Mouse (Mus musculus): ENCODE measurements around the gene Ccdc88a. TPM values are rescaled to one million over a fixed set of nuclear protein-coding genes. Genes with fewer than 3 reads are reported as not detected.

The Ccdc88a gene
- polyA plus RNA-seq, 1 experiment from 2014 or later, result 85.4 TPM

- Histone ChIP-seq H3K27ac (ENCODE audit: low read length) (no peak overlapping the region), H3K36me3 (ENCODE audit: control insufficient read depth, insufficient read depth) (peaks cover 2% of the 10 kb centered on the region; the same call in 1 of the 2 replicates), H3K9ac (replicated peaks; ENCODE audit: low read depth, low read length) (no peak overlapping the region), H3K27me3 (replicated peaks; ENCODE audit: control insufficient read depth, insufficient read depth, low read length) (no peaks in the 10 kb centered on the region), H3K4me3 (replicated peaks; ENCODE audit: low read length) (no peak overlapping the region), H3K4me2 (ENCODE audit: low read length) (no peak overlapping the region), H3K4me1 (replicated peaks; ENCODE audit: control insufficient read depth, insufficient read depth, low read length) (no peaks in the 10 kb centered on the region), H3K9me3 (ENCODE audit: control insufficient read depth, low read length) (no peaks in the 10 kb centered on the region)
- no peak for ATAC-seq
- 94% methylated on average over 3 of the region's 3 CpGs for WGBS
Observed at GRCm38 (mm10) chr11:29423496-29423895, 50.0 kb downstream of the Ccdc88a start.

GRCm38 (mm10) chr11:29428774-29429173, 55.3 kb downstream of the Ccdc88a start:
- Histone ChIP-seq H3K9me3 (ENCODE audit: control insufficient read depth, low read length) (0 out of 2 replicates have a peak, but pooled peaks cover 2% of the 10 kb centered on the region), H3K4me3 (replicated peaks; ENCODE audit: low read length) (no peak overlapping the region), H3K4me2 (ENCODE audit: low read length) (no peak overlapping the region), H3K27ac (ENCODE audit: low read length) (no peak overlapping the region), H3K27me3 (replicated peaks; ENCODE audit: control insufficient read depth, insufficient read depth, low read length) (no peaks in the 10 kb centered on the region), H3K4me1 (replicated peaks; ENCODE audit: control insufficient read depth, insufficient read depth, low read length) (no peaks in the 10 kb centered on the region), H3K9ac (replicated peaks; ENCODE audit: low read depth, low read length) (no peak overlapping the region), H3K36me3 (ENCODE audit: control insufficient read depth, insufficient read depth) (peaks cover 17% of the 10 kb centered on the region)
- ATAC-seq, result peak; percentile 64; the same call in 1 of the 2 replicates
- 57% methylated on average over 3 of the region's 3 CpGs for WGBS

- peaks cover 15% of the 10 kb centered on the region for H3K36me3 ChIP-seq (ENCODE audit: control insufficient read depth, insufficient read depth)
- H3K9ac ChIP-seq (replicated peaks; ENCODE audit: low read depth, low read length), result no peak overlapping the region
- H3K9me3 ChIP-seq (ENCODE audit: control insufficient read depth, low read length), result 0 out of 2 replicates have a peak, but pooled peaks cover 2% of the 10 kb centered on the region
- no peak for ATAC-seq
- H3K4me2 ChIP-seq (ENCODE audit: low read length), result no peak overlapping the region
- no peaks in the 10 kb centered on the region for H3K27me3 ChIP-seq (replicated peaks; ENCODE audit: control insufficient read depth, insufficient read depth, low read length)
- H3K4me3 ChIP-seq (replicated peaks; ENCODE audit: low read length), result no peak overlapping the region
- H3K27ac ChIP-seq (ENCODE audit: low read length), result no peak overlapping the region
- H3K4me1 ChIP-seq (replicated peaks; ENCODE audit: control insufficient read depth, insufficient read depth, low read length), result no peaks in the 10 kb centered on the region
- 96% methylated on average over 1 of the region's 1 CpGs for WGBS
Observed at GRCm38 (mm10) chr11:29431011-29431410, 57.6 kb downstream of the Ccdc88a start.

- H3K27me3 ChIP-seq (replicated peaks; ENCODE audit: control insufficient read depth, insufficient read depth, low read length), result no peaks in the 10 kb centered on the region
- H3K4me3 ChIP-seq (replicated peaks; ENCODE audit: low read length), result no peak overlapping the region
- H3K9me3 ChIP-seq (ENCODE audit: control insufficient read depth, low read length), result no peaks in the 10 kb centered on the region
- H3K36me3 ChIP-seq (ENCODE audit: control insufficient read depth, insufficient read depth), result peaks cover 10% of the 10 kb centered on the region
- no peak overlapping the region for H3K27ac ChIP-seq (ENCODE audit: low read length)
- peak; percentile 95 for ATAC-seq
- no peak overlapping the region for H3K4me2 ChIP-seq (ENCODE audit: low read length)
- H3K9ac ChIP-seq (replicated peaks; ENCODE audit: low read depth, low read length), result no peak overlapping the region
- WGBS, result 55% methylated on average over 2 of the region's 2 CpGs
- H3K4me1 ChIP-seq (replicated peaks; ENCODE audit: control insufficient read depth, insufficient read depth, low read length), result no peaks in the 10 kb centered on the region
Observed at GRCm38 (mm10) chr11:29448741-29449140, 75.3 kb downstream of the Ccdc88a start.

- no peaks in the 10 kb centered on the region for H3K27me3 ChIP-seq (replicated peaks; ENCODE audit: control insufficient read depth, insufficient read depth, low read length)
- H3K27ac ChIP-seq (ENCODE audit: low read length), result no peak overlapping the region
- no peak for ATAC-seq
- no peak overlapping the region for H3K9ac ChIP-seq (replicated peaks; ENCODE audit: low read depth, low read length)
- H3K4me2 ChIP-seq (ENCODE audit: low read length), result no peak overlapping the region
- no peaks in the 10 kb centered on the region for H3K9me3 ChIP-seq (ENCODE audit: control insufficient read depth, low read length)
- H3K36me3 ChIP-seq (ENCODE audit: control insufficient read depth, insufficient read depth), result peaks cover 21% of the 10 kb centered on the region
- H3K4me3 ChIP-seq (replicated peaks; ENCODE audit: low read length), result no peak overlapping the region
- no peaks in the 10 kb centered on the region for H3K4me1 ChIP-seq (replicated peaks; ENCODE audit: control insufficient read depth, insufficient read depth, low read length)
Observed at GRCm38 (mm10) chr11:29474676-29475075, 101.2 kb downstream of the Ccdc88a start.

- no peak overlapping the region for H3K4me3 ChIP-seq (replicated peaks; ENCODE audit: low read length)
- H3K4me2 ChIP-seq (ENCODE audit: low read length), result no peak overlapping the region
- ATAC-seq, result no peak
- no peaks in the 10 kb centered on the region for H3K9me3 ChIP-seq (ENCODE audit: control insufficient read depth, low read length)
- peaks cover 11% of the 10 kb centered on the region for H3K36me3 ChIP-seq (ENCODE audit: control insufficient read depth, insufficient read depth)
- H3K4me1 ChIP-seq (replicated peaks; ENCODE audit: control insufficient read depth, insufficient read depth, low read length), result no peaks in the 10 kb centered on the region
- H3K27ac ChIP-seq (ENCODE audit: low read length), result no peak overlapping the region
- H3K9ac ChIP-seq (replicated peaks; ENCODE audit: low read depth, low read length), result no peak overlapping the region
- WGBS, result 93% methylated on average over 1 of the region's 1 CpGs
- H3K27me3 ChIP-seq (replicated peaks; ENCODE audit: control insufficient read depth, insufficient read depth, low read length), result no peaks in the 10 kb centered on the region
Observed at GRCm38 (mm10) chr11:29493135-29493534, 119.7 kb downstream of the Ccdc88a start.

- Histone ChIP-seq H3K9ac (replicated peaks; ENCODE audit: low read depth, low read length) (no peak overlapping the region), H3K27ac (ENCODE audit: low read length) (no peak overlapping the region), H3K9me3 (ENCODE audit: control insufficient read depth, low read length) (no peaks in the 10 kb centered on the region), H3K4me1 (replicated peaks; ENCODE audit: control insufficient read depth, insufficient read depth, low read length) (no peaks in the 10 kb centered on the region), H3K36me3 (ENCODE audit: control insufficient read depth, insufficient read depth) (peaks cover 23% of the 10 kb centered on the region), H3K4me2 (ENCODE audit: low read length) (no peak overlapping the region), H3K27me3 (replicated peaks; ENCODE audit: control insufficient read depth, insufficient read depth, low read length) (no peaks in the 10 kb centered on the region), H3K4me3 (replicated peaks; ENCODE audit: low read length) (no peak overlapping the region)
- no peak for ATAC-seq
- WGBS, result 95% methylated on average over 3 of the region's 3 CpGs
Observed at GRCm38 (mm10) chr11:29496962-29497361, 123.5 kb downstream of the Ccdc88a start.

- Histone ChIP-seq H3K27me3 (replicated peaks; ENCODE audit: control insufficient read depth, insufficient read depth, low read length) (no peaks in the 10 kb centered on the region), H3K27ac (ENCODE audit: low read length) (no peak overlapping the region), H3K36me3 (ENCODE audit: control insufficient read depth, insufficient read depth) (peaks cover 34% of the 10 kb centered on the region), H3K4me2 (ENCODE audit: low read length) (no peak overlapping the region), H3K9ac (replicated peaks; ENCODE audit: low read depth, low read length) (no peak overlapping the region), H3K9me3 (ENCODE audit: control insufficient read depth, low read length) (no peaks in the 10 kb centered on the region), H3K4me3 (replicated peaks; ENCODE audit: low read length) (no peak overlapping the region), H3K4me1 (replicated peaks; ENCODE audit: control insufficient read depth, insufficient read depth, low read length) (no peaks in the 10 kb centered on the region)
- no peak for ATAC-seq
- 93% methylated on average over 10 of the region's 10 CpGs for WGBS
Observed at GRCm38 (mm10) chr11:29503948-29504893, 130.8 kb downstream of the Ccdc88a start.

- H3K36me3 ChIP-seq (ENCODE audit: control insufficient read depth, insufficient read depth), result peaks cover 31% of the 10 kb centered on the region
- no peaks in the 10 kb centered on the region for H3K9me3 ChIP-seq (ENCODE audit: control insufficient read depth, low read length)
- no peaks in the 10 kb centered on the region for H3K27me3 ChIP-seq (replicated peaks; ENCODE audit: control insufficient read depth, insufficient read depth, low read length)
- H3K9ac ChIP-seq (replicated peaks; ENCODE audit: low read depth, low read length), result no peak overlapping the region
- no peak overlapping the region for H3K4me2 ChIP-seq (ENCODE audit: low read length)
- no peaks in the 10 kb centered on the region for H3K4me1 ChIP-seq (replicated peaks; ENCODE audit: control insufficient read depth, insufficient read depth, low read length)
- H3K27ac ChIP-seq (ENCODE audit: low read length), result no peak overlapping the region
- WGBS, result 96% methylated on average over 2 of the region's 2 CpGs
- no peak for ATAC-seq
- no peak overlapping the region for H3K4me3 ChIP-seq (replicated peaks; ENCODE audit: low read length)
Observed at GRCm38 (mm10) chr11:29504899-29505625, 131.6 kb downstream of the Ccdc88a start.
